ENCODE assay signal across 24 mouse cellular contexts in the genomic region with DNA sequence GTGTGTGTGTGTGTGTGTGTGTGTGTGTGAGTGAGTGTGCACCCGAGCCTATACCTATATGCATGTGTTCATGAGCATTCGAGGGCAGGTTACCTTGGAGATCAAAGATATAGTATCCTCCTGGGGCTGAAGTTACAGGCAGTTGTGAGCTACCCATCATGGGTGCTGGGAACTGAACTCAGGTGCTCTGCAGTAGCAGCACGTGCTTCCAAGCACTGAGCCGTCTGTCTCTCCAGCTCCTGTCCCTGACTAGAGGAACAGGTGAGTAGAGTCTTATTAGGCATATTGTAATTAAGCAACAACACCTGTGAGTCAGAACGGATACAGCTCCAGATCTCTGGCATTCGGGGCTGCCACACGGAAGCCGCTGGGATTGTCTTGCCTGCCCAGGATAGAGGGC. TPM values are rescaled to one million over a fixed set of nuclear protein-coding genes. Genes with fewer than 3 reads are reported as not detected.
"Had no signal": no experiment of that assay in that cellular context is flagged by ENCODE, and none has a peak within 500 bp of the region (broad histone marks: within the 10 kb centered on the region; RNA-seq: fewer than 3 reads in every experiment).

No protein-coding gene starts in this region.

- H3K36me3 ChIP-seq: lung, embryonic 15.5 days; midbrain, embryonic 13.5 days; midbrain, embryonic 15.5 days; neural tube, embryonic 12.5 days; stomach, embryonic 15.5 days had no signal

- H3K4me3 ChIP-seq: lung, embryonic 15.5 days; megakaryocyte, embryonic 14.5 days; midbrain, embryonic 13.5 days; midbrain, embryonic 15.5 days; neural tube, embryonic 12.5 days; stomach, embryonic 15.5 days had no signal

- ATAC-seq: lung, postnatal 0 days; midbrain, embryonic 13.5 days; midbrain, embryonic 15.5 days had no signal

- H3K9ac ChIP-seq: lung, embryonic 15.5 days; midbrain, embryonic 13.5 days; midbrain, embryonic 15.5 days; neural tube, embryonic 12.5 days; stomach, embryonic 15.5 days had no signal

- DNase-seq: lung, adult 2 months; lung, postnatal 14 days; lung, postnatal 36 days; right cerebral cortex, postnatal 14 days; thymus, adult 2 months; thymus, postnatal 25 days; thymus, postnatal 4 days had no signal

- H3K9me3 ChIP-seq: lung, embryonic 15.5 days; megakaryocyte, embryonic 14.5 days; midbrain, embryonic 13.5 days; midbrain, embryonic 15.5 days; neural tube, embryonic 12.5 days; stomach, embryonic 15.5 days had no signal

- H3K4me1 ChIP-seq: lung, embryonic 15.5 days; megakaryocyte, embryonic 14.5 days; midbrain, embryonic 13.5 days; midbrain, embryonic 15.5 days; neural tube, embryonic 12.5 days; stomach, embryonic 15.5 days had no signal

- H3K27ac ChIP-seq: lung, embryonic 15.5 days; macrophage; midbrain, embryonic 13.5 days; midbrain, embryonic 15.5 days; neural tube, embryonic 12.5 days; stomach, embryonic 15.5 days; stomach, postnatal 0 days had no signal

- H3K4me2 ChIP-seq: lung, embryonic 15.5 days; midbrain, embryonic 11.5 days; midbrain, embryonic 13.5 days; midbrain, embryonic 15.5 days; neural tube, embryonic 12.5 days; stomach, embryonic 15.5 days had no signal

- H3K27me3 ChIP-seq: lung, embryonic 15.5 days; midbrain, embryonic 13.5 days; midbrain, embryonic 15.5 days; neural tube, embryonic 12.5 days; stomach, embryonic 15.5 days had no signal

RNA-seq across cellular contexts. Expression of a gene that starts 1.7 kb away (rescaled TPM):
- total RNA-seq: megakaryocyte progenitor cell, adult 5-6 weeks; midbrain, postnatal 0 days; monocyte, adult 5-6 weeks; neutrophil, adult 5-6 weeks had no signal
- polyA plus RNA-seq: lung, embryonic 15.5 days; lung, postnatal 0 days; macrophage; midbrain, embryonic 11.5 days; midbrain, embryonic 13.5 days; midbrain, embryonic 15.5 days; midbrain, postnatal 0 days; neural tube, embryonic 12.5 days; neural tube, embryonic 14.5 days; spleen, adult 2 months; stomach, embryonic 15.5 days; testis, adult 2 months had no signal

RNA-seq across cellular contexts. Expression of a gene that starts 59.2 kb away (rescaled TPM):
- total RNA-seq: megakaryocyte progenitor cell, adult 5-6 weeks; monocyte, adult 5-6 weeks had no signal
- polyA plus RNA-seq: spleen, adult 2 months had no signal
